Mouse (Mus musculus) ES-Bruce4 (cell line): ENCODE data around the gene Cnfn.

Experiments used
- CTCF ChIP-seq: IDR thresholded peaks from one replicate; pipeline ENCODE4 v1.8.1; 2011; ENCODE audit warnings: low read depth, low read length
- EP300 ChIP-seq: IDR thresholded peaks from 2 replicates; pipeline ENCODE4 v1.6.1; 2011; ENCODE audit warnings: low read depth, low read length; ENCODE audit not compliant: insufficient read depth
- POLR2A ChIP-seq: IDR thresholded peaks from one replicate; pipeline ENCODE4 v1.8.1; 2011; ENCODE audit warnings: low read length; ENCODE audit not compliant: insufficient read depth

DNA sequence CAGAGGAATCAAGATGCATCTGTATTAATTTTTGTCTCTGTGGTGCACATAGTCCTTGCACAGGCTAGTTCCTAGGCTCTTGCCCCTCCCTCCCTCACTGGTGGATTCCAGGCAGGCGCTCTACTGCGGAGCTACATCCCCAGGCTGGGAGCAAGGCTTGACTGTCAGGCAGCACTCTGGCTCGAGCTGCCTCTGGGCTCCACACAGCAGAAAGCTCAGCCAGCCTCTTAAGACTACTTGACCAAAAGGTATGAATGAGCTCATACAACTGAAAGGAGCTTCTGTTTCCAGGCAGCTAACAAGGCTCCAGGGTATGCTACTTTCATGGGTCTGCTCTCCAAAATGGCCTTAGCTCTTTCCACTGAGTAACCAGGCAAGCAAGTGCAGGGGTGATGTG, 11.8 kb upstream of the Cnfn start:
- TF ChIP-seq CTCF: no peak
- no peak for TF ChIP-seq POLR2A
- no peak for TF ChIP-seq EP300
